Mouse (Mus musculus) intestine, embryonic 14.5 days (tissue): ENCODE measurements at regions not wholly inside any gene's neighbourhood (a gene's known extent, or its start where the extent isn't known, plus 50 kb on each side); places are given as distances from the start of the nearest gene placed in this dataset.

Source experiments
- ATAC-seq: fragments of 200-750 bp; cut with Nextera tagmentation; replicated peaks from 2 replicates; pipeline ENCODE4 v1.8.0; 2017; ENCODE audit warnings: low read depth, moderate number of reproducible peaks, moderate TSS enrichment, moderate library complexity; ENCODE audit not compliant: low FRiP score, low TSS enrichment
- DNase-seq: peaks from one replicate; pipeline ENCODE4 v3.0.0-alpha.2; 2018; ENCODE audit warnings: low spot score
- H3K27ac ChIP-seq: fragments of 300-500 bp; sonication (generic); 2 replicates; pipeline ENCODE4 v1.5.1; 2014; ENCODE audit warnings: low read depth, mild to moderate bottlenecking, control low read depth
- H3K27me3 ChIP-seq: fragments of 300-500 bp; sonication (generic); replicated peaks from 2 replicates; pipeline ENCODE4 v1.6.1; 2014; ENCODE audit warnings: low read length, control low read depth; ENCODE audit not compliant: control insufficient read depth, insufficient read depth
- H3K36me3 ChIP-seq: fragments of 300-500 bp; sonication (generic); 2 replicates; pipeline ENCODE4 v1.6.1; 2014; ENCODE audit warnings: low read length, control low read depth; ENCODE audit not compliant: control insufficient read depth, insufficient read depth
- H3K4me1 ChIP-seq: fragments of 300-500 bp; sonication (generic); replicated peaks from 2 replicates; pipeline ENCODE4 v1.6.1; 2014; ENCODE audit warnings: low read length, control low read depth, mixed read lengths; ENCODE audit not compliant: control insufficient read depth, insufficient read depth
- H3K4me2 ChIP-seq: fragments of 300-500 bp; sonication (generic); 2 replicates; pipeline ENCODE4 v1.6.1; 2014; ENCODE audit warnings: low read length
- H3K4me3 ChIP-seq: fragments of 300-500 bp; sonication (generic); 2 replicates; pipeline ENCODE4 v1.5.1; 2014; ENCODE audit warnings: low read depth, low read length, control low read depth, mixed read lengths
- H3K9ac ChIP-seq: fragments of 300-500 bp; sonication (generic); 2 replicates; pipeline ENCODE4 v1.6.1; 2014; ENCODE audit warnings: mild to moderate bottlenecking, low read length
- H3K9me3 ChIP-seq: fragments of 300-500 bp; sonication (generic); 2 replicates; pipeline ENCODE4 v1.6.1; 2016; ENCODE audit warnings: low read length, control low read depth; ENCODE audit not compliant: control insufficient read depth
- WGBS: fragments of 180-500 bp; shearing (Covaris S2); extraction: QIAGEN DNeasy Blood & Tissue Kit; methylation state at CpG from one replicate; pipeline ENCODE4 v1.1.7; 2014; 5-methylcytosine and 5-hydroxymethylcytosine counted together

DNA sequence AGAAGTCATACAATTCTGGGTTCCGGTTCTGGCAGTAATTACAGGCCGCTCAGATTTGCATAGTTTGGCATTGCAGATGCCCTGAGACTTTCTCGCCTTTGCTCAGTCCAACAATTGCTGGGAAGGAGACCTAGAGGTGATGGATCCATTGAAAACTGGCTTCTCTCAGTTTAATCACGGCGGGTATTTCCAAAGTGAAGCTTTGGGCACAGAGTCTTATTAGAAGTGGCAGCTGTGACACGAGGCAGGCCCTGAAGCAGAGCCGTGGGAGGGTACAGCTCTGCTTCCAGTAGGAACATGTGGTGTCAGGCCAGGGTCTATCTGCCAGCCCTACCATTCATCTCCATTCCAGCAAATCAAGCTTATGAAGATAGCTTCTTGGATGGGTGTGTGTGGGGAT, 164.0 kb downstream of the Tex29 start:
- H3K4me3 ChIP-seq: no peak overlapping the region
- no peak overlapping the region for H3K9ac ChIP-seq
- H3K4me1 ChIP-seq: no peaks in the 10 kb centered on the region
- H3K36me3 ChIP-seq: no peaks in the 10 kb centered on the region
- 78% methylated on average over 7 of the region's 7 CpGs for WGBS
- no peak for ATAC-seq
- no peaks in the 10 kb centered on the region for H3K9me3 ChIP-seq
- no peak overlapping the region for H3K4me2 ChIP-seq
- H3K27ac ChIP-seq: no peak overlapping the region
- no peak for DNase-seq
- H3K27me3 ChIP-seq: peaks cover 12% of the 10 kb centered on the region; the same call in 1 of the 2 replicates

GRCm38 (mm10) chr8:12012769-12013168, 172.5 kb downstream of the Tex29 start:
- H3K9ac ChIP-seq: no peak overlapping the region
- H3K4me3 ChIP-seq: no peak overlapping the region
- 81% methylated on average over 3 of the region's 3 CpGs for WGBS
- H3K9me3 ChIP-seq: no peaks in the 10 kb centered on the region
- no peak overlapping the region for H3K4me2 ChIP-seq
- H3K27me3 ChIP-seq: no peaks in the 10 kb centered on the region
- DNase-seq (no peak), ATAC-seq (no peak)
- no peak overlapping the region for H3K27ac ChIP-seq
- H3K4me1 ChIP-seq: no peaks in the 10 kb centered on the region
- H3K36me3 ChIP-seq: no peaks in the 10 kb centered on the region

- DNase-seq (no peak), ATAC-seq (no peak)
- Histone ChIP-seq H3K9me3 (no peaks in the 10 kb centered on the region), H3K9ac (no peak overlapping the region), H3K4me2 (no peak overlapping the region), H3K27me3 (no peaks in the 10 kb centered on the region), H3K4me1 (no peaks in the 10 kb centered on the region), H3K4me3 (no peak overlapping the region), H3K27ac (no peak overlapping the region), H3K36me3 (no peaks in the 10 kb centered on the region)
- WGBS: 52% methylated on average over 7 of the region's 7 CpGs
Observed at GRCm38 (mm10) chr8:12017750-12018149, 177.5 kb downstream of the Tex29 start.

GRCm38 (mm10) chr8:12019272-12019671, 179.0 kb downstream of the Tex29 start:
- Histone ChIP-seq H3K27me3 (no peaks in the 10 kb centered on the region), H3K4me3 (no peak overlapping the region), H3K9ac (no peak overlapping the region), H3K9me3 (no peaks in the 10 kb centered on the region), H3K4me2 (no peak overlapping the region), H3K27ac (no peak overlapping the region), H3K4me1 (no peaks in the 10 kb centered on the region), H3K36me3 (no peaks in the 10 kb centered on the region)
- no peak for DNase-seq
- ATAC-seq: no peak
- WGBS: 90% methylated on average over 9 of the region's 9 CpGs

- no peak for ATAC-seq
- DNase-seq: no peak
- no peaks in the 10 kb centered on the region for H3K36me3 ChIP-seq
- H3K4me2 ChIP-seq: no peak overlapping the region
- H3K27ac ChIP-seq: no peak overlapping the region
- H3K27me3 ChIP-seq: no peaks in the 10 kb centered on the region
- 71% methylated on average over 4 of the region's 4 CpGs for WGBS
- H3K9me3 ChIP-seq: no peaks in the 10 kb centered on the region
- no peaks in the 10 kb centered on the region for H3K4me1 ChIP-seq
- H3K4me3 ChIP-seq: no peak overlapping the region
- H3K9ac ChIP-seq: no peak overlapping the region
Observed at GRCm38 (mm10) chr8:12023669-12024390, 183.6 kb downstream of the Tex29 start.

- DNase-seq (peak; percentile 69), ATAC-seq (peak; percentile 50; the same call in 1 of the 2 replicates)
- H3K9me3 ChIP-seq: no peaks in the 10 kb centered on the region
- no peaks in the 10 kb centered on the region for H3K36me3 ChIP-seq
- no peaks in the 10 kb centered on the region for H3K27me3 ChIP-seq
- H3K4me2 ChIP-seq: no peak overlapping the region
- H3K9ac ChIP-seq: no peak overlapping the region
- no peak overlapping the region for H3K27ac ChIP-seq
- no peak overlapping the region for H3K4me3 ChIP-seq
- H3K4me1 ChIP-seq: peaks cover 9% of the 10 kb centered on the region
- 46% methylated on average over 22 of the region's 22 CpGs for WGBS
Observed at GRCm38 (mm10) chr8:12030363-12031116, 190.3 kb downstream of the Tex29 start.

DNA sequence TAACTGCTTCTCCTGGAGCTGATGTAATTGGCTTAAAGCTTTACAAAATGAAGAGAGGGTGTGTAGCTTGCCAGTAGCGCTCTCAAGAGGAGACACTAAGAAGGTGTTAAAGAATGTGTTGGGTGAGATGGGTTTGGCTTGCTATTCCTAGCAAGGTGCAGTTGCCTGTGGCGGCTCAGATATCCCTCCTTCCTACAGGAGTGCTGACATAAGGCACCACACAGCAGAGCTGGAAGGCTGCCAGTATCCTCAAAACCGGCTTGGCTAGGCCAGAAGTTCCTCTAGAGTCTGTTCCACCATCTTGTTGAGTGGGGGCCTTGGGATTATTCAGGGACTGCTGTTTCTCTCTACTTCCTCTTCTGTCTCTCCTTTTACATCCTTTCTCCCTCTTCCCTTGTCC, 191.5 kb downstream of the Tex29 start:
- WGBS: 56% methylated on average over 3 of the region's 3 CpGs
- no peaks in the 10 kb centered on the region for H3K36me3 ChIP-seq
- no peak overlapping the region for H3K4me2 ChIP-seq
- no peak overlapping the region for H3K4me3 ChIP-seq
- DNase-seq (no peak), ATAC-seq (no peak)
- no peak overlapping the region for H3K27ac ChIP-seq
- H3K4me1 ChIP-seq: peaks cover 9% of the 10 kb centered on the region
- no peaks in the 10 kb centered on the region for H3K27me3 ChIP-seq
- no peaks in the 10 kb centered on the region for H3K9me3 ChIP-seq
- H3K9ac ChIP-seq: no peak overlapping the region

DNA sequence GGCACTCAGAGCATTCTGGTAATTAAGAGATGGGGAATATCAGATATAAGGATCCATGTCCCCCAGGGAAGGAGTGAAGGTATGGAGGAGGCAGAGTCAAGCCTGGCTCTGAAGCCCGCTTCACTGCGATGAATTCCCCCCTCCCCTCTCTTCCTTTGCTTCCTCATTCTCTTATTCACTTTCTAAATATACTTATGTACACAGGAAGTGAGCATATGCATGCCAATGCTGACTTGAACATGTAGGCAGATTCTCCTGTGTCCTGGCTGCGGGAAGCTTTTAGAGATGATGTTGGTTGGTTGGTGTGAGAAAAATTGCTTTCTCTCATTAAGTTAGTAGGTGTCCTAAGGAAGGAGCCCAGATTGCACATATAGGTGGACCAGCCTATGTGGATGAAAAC, 192.1 kb downstream of the Tex29 start:
- Histone ChIP-seq H3K27ac (no peak overlapping the region), H3K4me1 (peaks cover 9% of the 10 kb centered on the region), H3K9ac (no peak overlapping the region), H3K4me2 (no peak overlapping the region), H3K9me3 (no peaks in the 10 kb centered on the region), H3K27me3 (no peaks in the 10 kb centered on the region), H3K4me3 (no peak overlapping the region), H3K36me3 (no peaks in the 10 kb centered on the region)
- WGBS: 77% methylated on average over 3 of the region's 3 CpGs
- DNase-seq (no peak), ATAC-seq (no peak)

DNA sequence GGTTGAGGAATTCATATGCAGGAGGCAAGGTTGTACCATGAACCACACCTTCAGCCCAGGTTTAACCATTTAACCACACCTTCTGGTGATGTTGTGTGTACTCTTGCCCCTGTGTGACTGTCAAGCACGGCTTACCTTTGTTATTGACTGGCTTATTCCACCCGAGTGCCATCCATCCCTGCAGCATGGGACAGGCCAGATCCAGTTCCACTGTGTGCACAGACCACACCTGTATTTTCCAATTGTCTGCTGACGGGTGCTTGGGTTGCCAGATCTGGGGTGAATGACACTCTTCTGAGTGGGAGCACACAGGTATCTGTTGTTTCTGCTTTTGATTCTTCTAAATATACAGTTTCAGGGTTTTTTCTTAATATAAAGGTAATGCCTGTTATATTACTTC, 196.1 kb downstream of the Tex29 start:
- WGBS: 67% methylated on average over 3 of the region's 3 CpGs
- H3K4me1 ChIP-seq: no peaks in the 10 kb centered on the region
- H3K9me3 ChIP-seq: no peaks in the 10 kb centered on the region
- H3K4me3 ChIP-seq: no peak overlapping the region
- no peak overlapping the region for H3K4me2 ChIP-seq
- no peak overlapping the region for H3K9ac ChIP-seq
- H3K27ac ChIP-seq: no peak overlapping the region
- H3K36me3 ChIP-seq: no peaks in the 10 kb centered on the region
- no peaks in the 10 kb centered on the region for H3K27me3 ChIP-seq
- ATAC-seq (0 out of 2 replicates have a peak, but pooled peaks have one; percentile 43), DNase-seq (no peak)
